Mouse (Mus musculus) kidney, postnatal 36 days (tissue): ENCODE data around the gene Ppfia3.
"Not testable (repeated sequence)": the region's sequence is repeated elsewhere in the genome, so short reads cannot be mapped to it uniquely, and the experiment has no call there.

ENCODE experiments used
- DNase-seq, 2 experiments: peaks; one replicate each; pipeline ENCODE4 v3.0.0; 2021 to 2022; ENCODE audit warnings: mixed read lengths in 2 of 2

Gene Ppfia3

GRCm38 (mm10) chr7:45386077-45386476 lies 19.3 kb upstream of the Ppfia3 start:
- DNase-seq, result no peak

GRCm38 (mm10) chr7:45376057-45376456 lies 9.2 kb upstream of the Ppfia3 start:
- DNase-seq, result no peak

GRCm38 (mm10) chr7:45374620-45375019 lies 7.8 kb upstream of the Ppfia3 start:
- DNase-seq, result no peak

GRCm38 (mm10) chr7:45372371-45372770 lies 5.6 kb upstream of the Ppfia3 start:
- no peak for DNase-seq

- peak; percentile 91 to 95 for DNase-seq
Observed at GRCm38 (mm10) chr7:45370475-45371311, 3.9 kb upstream of the Ppfia3 start, which contains the start of gene Lin7b. Gene Lin7b, minus strand, starts transcription at chr7:45370583.

GRCm38 (mm10) chr7:45369836-45370474 lies 3.1 kb upstream of the Ppfia3 start:
- DNase-seq, result no peak

- no peak for DNase-seq
Observed at GRCm38 (mm10) chr7:45369022-45369745, 2.4 kb upstream of the Ppfia3 start.

GRCm38 (mm10) chr7:45368178-45368577 lies 1.4 kb upstream of the Ppfia3 start:
- no peak for DNase-seq

GRCm38 (mm10) chr7:45367020-45367880 lies 431 bp upstream of the Ppfia3 start:
- DNase-seq, result peak; percentile 96 to 98

GRCm38 (mm10) chr7:45365742-45366651 lies 822 bp downstream of the Ppfia3 start:
- peak; percentile 33 to 81 for DNase-seq

GRCm38 (mm10) chr7:45363983-45364382 lies 2.8 kb downstream of the Ppfia3 start:
- no peak for DNase-seq

GRCm38 (mm10) chr7:45362801-45363200 lies 4.0 kb downstream of the Ppfia3 start:
- peak; percentile 26 to 58 for DNase-seq

- DNase-seq, result peak; percentile 59 to 76
Observed at GRCm38 (mm10) chr7:45361243-45361804, 5.5 kb downstream of the Ppfia3 start.

- no peak for DNase-seq
Observed at GRCm38 (mm10) chr7:45360404-45361125, 6.3 kb downstream of the Ppfia3 start.

GRCm38 (mm10) chr7:45359081-45359480 lies 7.7 kb downstream of the Ppfia3 start:
- not testable (repeated sequence) for DNase-seq

GRCm38 (mm10) chr7:45356087-45356486 lies 10.7 kb downstream of the Ppfia3 start:
- peak in 1 of 2 experiments; percentile 43 for DNase-seq

- DNase-seq, result no peak
Observed at GRCm38 (mm10) chr7:45355318-45356020, 11.3 kb downstream of the Ppfia3 start.

- no peak for DNase-seq
Observed at GRCm38 (mm10) chr7:45353041-45353440, 13.8 kb downstream of the Ppfia3 start.

GRCm38 (mm10) chr7:45346905-45347304 lies 19.9 kb downstream of the Ppfia3 start:
- DNase-seq, result no peak
